In genomic region chr6:142555988-142556387, GRCm38 (mm10) we compare ENCODE assay signal across 20 mouse cellular contexts. TPM values are rescaled to one million over a fixed set of nuclear protein-coding genes. Genes with fewer than 3 reads are reported as not detected.
"Had no signal": no experiment of that assay in that cellular context is flagged by ENCODE, and none has a peak within 500 bp of the region (broad histone marks: within the 10 kb centered on the region; RNA-seq: fewer than 3 reads in every experiment).

No protein-coding gene starts in this region.

- DNase-seq: liver, embryonic 13.5 days; lung, adult 18-20 months; lung, embryonic 14.5 days; lung, postnatal 10 days; retina, postnatal 1 day; right cerebral cortex, adult 18-20 months; right cerebral cortex, postnatal 25 days; right cerebral cortex, postnatal 4 days; spleen, adult 18-20 months; thymus, adult 18-20 months; thymus, postnatal 14 days; thymus, postnatal 36 days had no signal

- H3K9me3 ChIP-seq: liver, embryonic 13.5 days; liver, embryonic 15.5 days; megakaryocyte, embryonic 14.5 days; midbrain, embryonic 13.5 days; midbrain, embryonic 15.5 days; neural tube, embryonic 13.5 days; neural tube, embryonic 15.5 days had no signal

- H3K27ac ChIP-seq: liver, embryonic 13.5 days; liver, embryonic 15.5 days; macrophage; midbrain, embryonic 13.5 days; midbrain, embryonic 15.5 days; neural tube, embryonic 13.5 days; neural tube, embryonic 15.5 days had no signal

- H3K4me1 ChIP-seq: liver, embryonic 13.5 days; liver, embryonic 15.5 days; midbrain, embryonic 13.5 days; midbrain, embryonic 15.5 days; neural tube, embryonic 13.5 days; neural tube, embryonic 15.5 days had no signal

- H3K4me2 ChIP-seq: liver, embryonic 13.5 days; liver, embryonic 15.5 days; lung, embryonic 14.5 days; midbrain, embryonic 11.5 days; midbrain, embryonic 13.5 days; midbrain, embryonic 15.5 days; neural tube, embryonic 13.5 days; neural tube, embryonic 15.5 days had no signal

- H3K36me3 ChIP-seq: liver, embryonic 13.5 days; liver, embryonic 15.5 days; midbrain, embryonic 13.5 days; midbrain, embryonic 15.5 days; neural tube, embryonic 13.5 days; neural tube, embryonic 15.5 days had no signal

- ATAC-seq: midbrain, embryonic 13.5 days; midbrain, embryonic 15.5 days had no signal

- H3K9ac ChIP-seq: liver, embryonic 13.5 days; liver, embryonic 15.5 days; lung, embryonic 14.5 days; midbrain, embryonic 13.5 days; midbrain, embryonic 15.5 days; neural tube, embryonic 13.5 days; neural tube, embryonic 15.5 days had no signal

- H3K27me3 ChIP-seq: liver, embryonic 13.5 days; liver, embryonic 15.5 days; megakaryocyte, embryonic 14.5 days; midbrain, embryonic 13.5 days; midbrain, embryonic 15.5 days; neural tube, embryonic 13.5 days; neural tube, embryonic 15.5 days had no signal

- H3K4me3 ChIP-seq: liver, embryonic 13.5 days; liver, embryonic 15.5 days; megakaryocyte, embryonic 14.5 days; midbrain, embryonic 13.5 days; midbrain, embryonic 15.5 days; neural tube, embryonic 13.5 days; neural tube, embryonic 15.5 days had no signal

RNA-seq across cellular contexts. Expression of gene Kcnj8, which starts 15.4 kb away (rescaled TPM):
- polyA plus RNA-seq: macrophage had no signal
